8 mouse cellular contexts compared by ENCODE assay signal in genomic region chr4:139310171-139310898, GRCm38 (mm10). TPM values are rescaled to one million over a fixed set of nuclear protein-coding genes. Genes with fewer than 3 reads are reported as not detected.
DNase-seq lines count a peak whose midpoint lies in the region; ATAC-seq and TF ChIP-seq lines count a peak whose summit lies in the region.

TSS of gene Pqlc2 (minus strand) at chr4:139310708.
TSS of gene Akr7a5 (plus strand) at chr4:139310744.

- H3K27me3 ChIP-seq in heart, embryonic 12.5 days (replicated peaks): peaks cover 11% of the 10 kb centered on the region
- no peaks in the 10 kb centered on the region for H3K27me3 ChIP-seq in kidney, postnatal 0 days (ENCODE audit: insufficient read depth, low read length)
- H3K27me3 ChIP-seq in liver, embryonic 11.5 days (replicated peaks; ENCODE audit: control insufficient read depth, insufficient read depth, low read length): no peaks in the 10 kb centered on the region
- H3K27me3 ChIP-seq in stomach, embryonic 14.5 days (ENCODE audit: control insufficient read depth, insufficient read depth, low read length): no peaks in the 10 kb centered on the region

- WGBS in heart, embryonic 12.5 days: under 1% methylated on average over 63 of the region's 63 CpGs
- WGBS in kidney, postnatal 0 days: under 1% methylated on average over 57 of the region's 63 CpGs
- under 1% methylated on average over 63 of the region's 63 CpGs for WGBS in liver, embryonic 11.5 days
- under 1% methylated on average over 62 of the region's 63 CpGs for WGBS in stomach, embryonic 14.5 days

- H3K4me2 ChIP-seq in heart, embryonic 12.5 days: peak within 1 kb of the TSS; percentile 88
- peak within 1 kb of the TSS; percentile 96 for H3K4me2 ChIP-seq in kidney, postnatal 0 days (ENCODE audit: low read length)
- H3K4me2 ChIP-seq in liver, embryonic 11.5 days: peak within 1 kb of the TSS; percentile 100
- H3K4me2 ChIP-seq in stomach, embryonic 14.5 days (replicated peaks; ENCODE audit: low read depth, low read length): peak within 1 kb of the TSS; percentile 97

- TF ChIP-seq CTCF in kidney, postnatal 0 days (IDR thresholded peaks at IDR 0.05; ENCODE audit: low read depth): 0 out of 2 replicates have a peak, but pooled peaks have one; percentile 8

- peak within 1 kb of the TSS; percentile 82 for H3K4me3 ChIP-seq in heart, embryonic 12.5 days
- peak within 1 kb of the TSS; percentile 91 for H3K4me3 ChIP-seq in kidney, postnatal 0 days (replicated peaks; ENCODE audit: low read depth, low read length)
- peak within 1 kb of the TSS; percentile 94 for H3K4me3 ChIP-seq in liver, embryonic 11.5 days (ENCODE audit: low read depth, low read length)
- peak within 1 kb of the TSS; percentile 66 for H3K4me3 ChIP-seq in stomach, embryonic 14.5 days (ENCODE audit: low read depth, low read length)

- peaks cover 24% of the 10 kb centered on the region for H3K36me3 ChIP-seq in heart, embryonic 12.5 days
- H3K36me3 ChIP-seq in kidney, postnatal 0 days (ENCODE audit: insufficient read depth, low read length): 0 out of 2 replicates have a peak, but pooled peaks cover 9% of the 10 kb centered on the region
- H3K36me3 ChIP-seq in liver, embryonic 11.5 days (ENCODE audit: control insufficient read depth, insufficient read depth, low read length): peaks cover 3% of the 10 kb centered on the region
- peaks cover 13% of the 10 kb centered on the region; the same call in 1 of the 2 replicates for H3K36me3 ChIP-seq in stomach, embryonic 14.5 days (ENCODE audit: control insufficient read depth, insufficient read depth, low read length)

- H3K27ac ChIP-seq in heart, embryonic 12.5 days (ENCODE audit: poor library complexity, severe bottlenecking): peak within 1 kb of the TSS; percentile 43; the same call in 1 of the 2 replicates
- H3K27ac ChIP-seq in kidney, postnatal 0 days: peak within 1 kb of the TSS; percentile 92
- H3K27ac ChIP-seq in liver, embryonic 11.5 days (ENCODE audit: low read depth, low read length): peak within 1 kb of the TSS; percentile 75
- H3K27ac ChIP-seq in stomach, embryonic 14.5 days (ENCODE audit: low read length): peak within 1 kb of the TSS; percentile 69

- H3K9ac ChIP-seq in heart, embryonic 12.5 days: peak within 1 kb of the TSS; percentile 85
- peak within 1 kb of the TSS; percentile 91 for H3K9ac ChIP-seq in kidney, postnatal 0 days (ENCODE audit: low read depth, low read length)
- peak within 1 kb of the TSS; percentile 94 for H3K9ac ChIP-seq in liver, embryonic 11.5 days (ENCODE audit: low read depth, low read length)
- peak within 1 kb of the TSS; percentile 66 for H3K9ac ChIP-seq in stomach, embryonic 14.5 days (replicated peaks; ENCODE audit: low read depth, low read length)

- ATAC-seq in erythroid progenitor cell, adult 5-6 weeks (replicated peaks; ENCODE audit: low FRiP score, poor library complexity, severe bottlenecking): peak; percentile 93
- ATAC-seq in heart, embryonic 12.5 days (ENCODE audit: insufficient number of reproducible peaks, low FRiP score): peak; percentile 93
- ATAC-seq in kidney, postnatal 0 days (replicated peaks; ENCODE audit: low FRiP score, low read depth): peak; percentile 76
- peak; percentile 85 for ATAC-seq in liver, embryonic 11.5 days (replicated peaks; ENCODE audit: low FRiP score)
- peak; percentile 89 for ATAC-seq in stomach, embryonic 14.5 days (ENCODE audit: insufficient number of reproducible peaks, insufficient read depth, low FRiP score, low read depth)

- no peaks in the 10 kb centered on the region for H3K9me3 ChIP-seq in heart, embryonic 12.5 days (replicated peaks)
- no peaks in the 10 kb centered on the region for H3K9me3 ChIP-seq in kidney, postnatal 0 days (replicated peaks; ENCODE audit: low read length)
- H3K9me3 ChIP-seq in liver, embryonic 11.5 days (ENCODE audit: control insufficient read depth, low read length): no peaks in the 10 kb centered on the region
- no peaks in the 10 kb centered on the region for H3K9me3 ChIP-seq in stomach, embryonic 14.5 days (ENCODE audit: control insufficient read depth, low read depth, low read length)

- H3K4me1 ChIP-seq in heart, embryonic 12.5 days (replicated peaks): peaks cover 18% of the 10 kb centered on the region
- H3K4me1 ChIP-seq in kidney, postnatal 0 days (replicated peaks; ENCODE audit: insufficient read depth, low read length): peaks cover 11% of the 10 kb centered on the region; the same call in 1 of the 2 replicates
- peaks cover 14% of the 10 kb centered on the region for H3K4me1 ChIP-seq in liver, embryonic 11.5 days (replicated peaks; ENCODE audit: control insufficient read depth, insufficient read depth, low read length)
- peaks cover 10% of the 10 kb centered on the region; the same call in 1 of the 2 replicates for H3K4me1 ChIP-seq in stomach, embryonic 14.5 days (ENCODE audit: control insufficient read depth, insufficient read depth, low read length)

- peak; percentile 94 for DNase-seq in CD4-positive helper T cell, adult 2 months (ENCODE audit: low read depth, low spot score)
- DNase-seq in brain, embryonic 18.5 days (ENCODE audit: low read depth, low spot score): peak; percentile 78
- DNase-seq in kidney, postnatal 0 days (ENCODE audit: low spot score): peak; percentile 95
- peak; percentile 96 for DNase-seq in liver, embryonic 11.5 days (ENCODE audit: low spot score)
- DNase-seq in naive thymus-derived CD4-positive, alpha-beta T cell, adult 2 months (ENCODE audit: low read depth): peak; percentile 97

RNA-seq across cellular contexts. Expression of gene Pqlc2, which starts in this region (rescaled TPM):
- total RNA-seq in erythroid progenitor cell, adult 5-6 weeks (2015; ENCODE audit: low replicate concordance): 4.3 and 10.5 TPM in 2 replicates
- total RNA-seq in erythroid progenitor cell, adult 5-6 weeks (2017; ENCODE audit: low replicate concordance): 1.1 and 4.5 TPM in 2 replicates
- polyA plus RNA-seq in heart, embryonic 12.5 days (2016; fragmentation: Nextera tagmentation; extraction: Ambion mirVana): 10.6 and 11.3 TPM in 2 replicates
- polyA plus RNA-seq in kidney, postnatal 0 days (2015; fragmentation: Nextera tagmentation; extraction: Ambion mirVana): 21.3 and 24.0 TPM in 2 replicates
- 13.8 and 15.5 TPM in 2 replicates for polyA plus RNA-seq in liver, embryonic 11.5 days (2014; fragmentation: Nextera tagmentation; extraction: Ambion mirVana)
- polyA plus RNA-seq in stomach, embryonic 14.5 days (2014; fragmentation: Nextera tagmentation; extraction: Ambion mirVana): 9.5 and 13.7 TPM in 2 replicates

RNA-seq across cellular contexts. Expression of gene Akr7a5, which starts in this region (rescaled TPM):
- total RNA-seq in erythroid progenitor cell, adult 5-6 weeks (2015; ENCODE audit: low replicate concordance): 4.0 TPM in 1 of 2 replicates, not detected in the other
- 1.2 TPM in 1 of 2 replicates, not detected in the other for total RNA-seq in erythroid progenitor cell, adult 5-6 weeks (2017; ENCODE audit: low replicate concordance)
- polyA plus RNA-seq in heart, embryonic 12.5 days (2016; fragmentation: Nextera tagmentation; extraction: Ambion mirVana): 51.5 and 54.1 TPM in 2 replicates
- polyA plus RNA-seq in kidney, postnatal 0 days (2015; fragmentation: Nextera tagmentation; extraction: Ambion mirVana): 220 and 232 TPM in 2 replicates
- polyA plus RNA-seq in liver, embryonic 11.5 days (2014; fragmentation: Nextera tagmentation; extraction: Ambion mirVana): 68.4 and 72.7 TPM in 2 replicates
- polyA plus RNA-seq in stomach, embryonic 14.5 days (2014; fragmentation: Nextera tagmentation; extraction: Ambion mirVana): 107 and 108 TPM in 2 replicates

Comparison
In these comparisons a context has a peak if more than half of its experiments do, and no peak if none do; other contexts are left out.
1. Peak in every context shown above with its lines: DNase-seq, ATAC-seq, H3K4me3 ChIP-seq and H3K27ac ChIP-seq.